Mouse (Mus musculus) neural tube, embryonic 15.5 days (tissue): Measurements from ENCODE around the gene Egfl6. TPM values are rescaled to one million over a fixed set of nuclear protein-coding genes. Genes with fewer than 3 reads are reported as not detected.

Experiments
- ATAC-seq: fragments of 200-750 bp; cut with Nextera tagmentation; 2 replicates; pipeline ENCODE4 v1.8.0; 2017; ENCODE audit warnings: mild to moderate bottlenecking, moderate TSS enrichment, moderate library complexity; ENCODE audit not compliant: low FRiP score
- H3K27ac ChIP-seq: fragments of 300-500 bp; sonication (generic); replicated peaks from 2 replicates; pipeline ENCODE4 v1.5.1; 2015; ENCODE audit warnings: mild to moderate bottlenecking, inconsistent platforms
- H3K27me3 ChIP-seq: fragments of 300-500 bp; sonication (generic); replicated peaks from 2 replicates; pipeline ENCODE4 v1.6.1; 2015; ENCODE audit warnings: inconsistent platforms
- H3K36me3 ChIP-seq: fragments of 300-500 bp; sonication (generic); 2 replicates; pipeline ENCODE4 v1.6.1; 2015; ENCODE audit warnings: inconsistent platforms
- H3K4me1 ChIP-seq: fragments of 300-500 bp; sonication (generic); 2 replicates; pipeline ENCODE4 v1.6.1; 2015; ENCODE audit warnings: inconsistent platforms
- H3K4me2 ChIP-seq: fragments of 300-500 bp; sonication (generic); 2 replicates; pipeline ENCODE4 v1.6.1; 2015; ENCODE audit warnings: inconsistent platforms, mild to moderate bottlenecking, moderate library complexity
- H3K4me3 ChIP-seq: fragments of 300-500 bp; sonication (generic); replicated peaks from 2 replicates; pipeline ENCODE4 v1.5.1; 2015; ENCODE audit warnings: mild to moderate bottlenecking, inconsistent platforms
- H3K9ac ChIP-seq: fragments of 300-500 bp; sonication (generic); replicated peaks from 2 replicates; pipeline ENCODE4 v1.6.1; 2015; ENCODE audit warnings: mild to moderate bottlenecking, inconsistent platforms
- H3K9me3 ChIP-seq: fragments of 300-500 bp; sonication (generic); replicated peaks from 2 replicates; pipeline ENCODE4 v1.6.1; 2016; ENCODE audit warnings: inconsistent platforms
- WGBS: fragments of 180-500 bp; shearing (Covaris S2); methylation state at CpG from one replicate; pipeline ENCODE4 v1.1.7; 2015; ENCODE audit warnings: mixed read lengths; 5-methylcytosine and 5-hydroxymethylcytosine counted together
- polyA plus RNA-seq: library from polyadenylated mRNA; unstranded; fragments of >200 nt; fragmentation: Nextera tagmentation; extraction: Ambion mirVana; gene quantifications from 2 replicates; pipeline ENCODE4 v1.2.1, GENCODE M21; 2015

Egfl6 gene
- polyA plus RNA-seq, 1 experiment from 2014 or later, result 6.6 TPM

GRCm38 (mm10) chrX:166478631-166479364, 106.7 kb downstream of the Egfl6 start:
- peak; percentile 60 for ATAC-seq
- Histone ChIP-seq H3K4me1 (0 out of 2 replicates have a peak, but pooled peaks cover 9% of the 10 kb centered on the region), H3K9me3 (no peaks in the 10 kb centered on the region), H3K27me3 (peaks cover 2% of the 10 kb centered on the region), H3K36me3 (no peaks in the 10 kb centered on the region), H3K9ac (peak overlapping the region; percentile 53), H3K27ac (peak overlapping the region; percentile 84), H3K4me3 (peak overlapping the region; percentile 59), H3K4me2 (peak overlapping the region; percentile 62)
- 18% methylated on average over 28 of the region's 28 CpGs for WGBS

GRCm38 (mm10) chrX:166477393-166477792, 108.1 kb downstream of the Egfl6 start:
- Histone ChIP-seq H3K27ac (no peak overlapping the region), H3K9me3 (no peaks in the 10 kb centered on the region), H3K36me3 (no peaks in the 10 kb centered on the region), H3K9ac (no peak overlapping the region), H3K4me3 (peak overlapping the region; percentile 17), H3K4me1 (0 out of 2 replicates have a peak, but pooled peaks cover 9% of the 10 kb centered on the region), H3K27me3 (0 out of 2 replicates have a peak, but pooled peaks cover 2% of the 10 kb centered on the region), H3K4me2 (peak overlapping the region; percentile 62)
- WGBS, result 67% methylated on average over 6 of the region's 6 CpGs
- ATAC-seq, result no peak

Other genes with a start within 250 kb of the Egfl6 start
- gene Trappc2, start 145.1 kb downstream of the Egfl6 start, polyA plus RNA-seq, result 73.8 and 85.2 TPM in 2 replicates
- 5.7 and 5.9 TPM in 2 replicates for gene Ofd1, start 145.0 kb downstream of the Egfl6 start, polyA plus RNA-seq
- gene Rab9, start 105.9 kb downstream of the Egfl6 start, polyA plus RNA-seq, result 51.6 and 52.7 TPM in 2 replicates
- 4.0 and 4.9 TPM in 2 replicates for gene Tceanc, start 67.2 kb downstream of the Egfl6 start, polyA plus RNA-seq